12 mouse cellular contexts compared by ENCODE assay signal in the genomic region with DNA sequence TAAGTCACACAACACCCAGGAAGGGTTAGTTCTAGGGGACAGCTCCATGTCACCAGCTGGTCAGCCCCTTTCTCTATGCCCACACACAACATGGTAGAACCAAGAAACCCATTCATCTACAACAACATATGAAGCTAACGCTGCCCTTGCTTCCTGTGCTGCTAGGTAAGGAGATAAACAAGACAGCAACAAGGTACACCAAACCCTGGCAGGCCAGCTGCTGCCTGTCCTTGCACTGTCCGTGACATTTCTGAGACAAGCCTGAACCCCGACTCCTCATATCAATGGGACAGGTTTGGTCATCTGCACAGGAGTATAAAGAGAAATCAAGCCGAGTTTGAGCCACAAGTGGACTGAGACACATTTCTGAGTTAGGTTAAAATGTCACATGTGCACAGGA.
"Had no signal": no experiment of that assay in that cellular context is flagged by ENCODE, and none has a peak within 500 bp of the region (broad histone marks: within the 10 kb centered on the region; RNA-seq: fewer than 3 reads in every experiment).

No protein-coding gene starts in this region.

- H3K27me3 ChIP-seq: limb, embryonic 15.5 days; liver, embryonic 12.5 days; neural tube, embryonic 12.5 days had no signal

- DNase-seq: kidney, postnatal 14 days; layer of hippocampus, postnatal 36 days; lung, embryonic 14.5 days; lung, postnatal 10 days; lung, postnatal 4 days; midbrain, embryonic 14.5 days; thymus, postnatal 36 days had no signal

- H3K4me2 ChIP-seq: limb, embryonic 15.5 days; liver, embryonic 12.5 days; lung, embryonic 14.5 days; neural tube, embryonic 12.5 days had no signal

- ATAC-seq: liver, embryonic 12.5 days had no signal

- H3K9me3 ChIP-seq: limb, embryonic 15.5 days; liver, embryonic 12.5 days; midbrain, embryonic 10.5 days; neural tube, embryonic 12.5 days had no signal

- H3K4me1 ChIP-seq: limb, embryonic 15.5 days; liver, embryonic 12.5 days; neural tube, embryonic 12.5 days had no signal

- H3K4me3 ChIP-seq: limb, embryonic 15.5 days; liver, embryonic 12.5 days; midbrain, embryonic 10.5 days; myocyte; neural tube, embryonic 12.5 days had no signal

- H3K9ac ChIP-seq: limb, embryonic 15.5 days; liver, embryonic 12.5 days; lung, embryonic 14.5 days; neural tube, embryonic 12.5 days had no signal

- H3K27ac ChIP-seq: limb, embryonic 15.5 days; liver, embryonic 12.5 days; midbrain, embryonic 10.5 days; neural tube, embryonic 12.5 days had no signal
